Mouse (Mus musculus) ovary, postnatal 14 days (tissue): ENCODE measurements around the gene Pus10.
"Not testable (repeated sequence)": the region's sequence is repeated elsewhere in the genome, so short reads cannot be mapped to it uniquely, and the experiment has no call there.

ENCODE experiments used
- DNase-seq: peaks from one replicate; pipeline ENCODE4 v3.0.0; 2022; ENCODE audit warnings: low spot score

The Pus10 gene

GRCm38 (mm10) chr11:23762635-23763034 lies 97.2 kb downstream of the Pus10 start:
- no peak for DNase-seq

DNA sequence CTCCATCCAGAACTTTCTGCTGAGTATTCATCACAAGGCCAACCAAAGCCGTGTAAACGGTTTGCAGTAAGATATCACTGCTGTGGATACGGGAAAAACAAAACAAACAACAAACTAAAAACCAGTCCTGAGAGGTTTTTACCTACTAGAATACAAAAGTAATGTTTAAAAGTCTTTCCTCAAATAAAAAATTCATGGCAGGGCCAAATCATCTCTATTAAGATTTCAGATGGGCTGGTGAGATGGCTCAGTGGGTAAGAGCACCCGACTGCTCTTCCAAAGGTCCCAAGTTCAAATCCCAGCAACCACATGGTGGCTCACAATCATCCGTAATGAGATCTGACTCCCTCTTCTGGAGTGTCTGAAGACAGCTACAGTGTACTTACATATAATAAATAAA lies 101.9 kb downstream of the Pus10 start:
- DNase-seq: not testable (repeated sequence)

- no peak for DNase-seq
Measured at GRCm38 (mm10) chr11:23767928-23768327, 102.5 kb downstream of the Pus10 start.

- no peak for DNase-seq
Measured at GRCm38 (mm10) chr11:23769033-23769432, 103.6 kb downstream of the Pus10 start.

GRCm38 (mm10) chr11:23769686-23770509 lies 104.4 kb downstream of the Pus10 start:
- DNase-seq: no peak

- no peak for DNase-seq
Measured at GRCm38 (mm10) chr11:23770510-23770759, 105.0 kb downstream of the Pus10 start.

DNA sequence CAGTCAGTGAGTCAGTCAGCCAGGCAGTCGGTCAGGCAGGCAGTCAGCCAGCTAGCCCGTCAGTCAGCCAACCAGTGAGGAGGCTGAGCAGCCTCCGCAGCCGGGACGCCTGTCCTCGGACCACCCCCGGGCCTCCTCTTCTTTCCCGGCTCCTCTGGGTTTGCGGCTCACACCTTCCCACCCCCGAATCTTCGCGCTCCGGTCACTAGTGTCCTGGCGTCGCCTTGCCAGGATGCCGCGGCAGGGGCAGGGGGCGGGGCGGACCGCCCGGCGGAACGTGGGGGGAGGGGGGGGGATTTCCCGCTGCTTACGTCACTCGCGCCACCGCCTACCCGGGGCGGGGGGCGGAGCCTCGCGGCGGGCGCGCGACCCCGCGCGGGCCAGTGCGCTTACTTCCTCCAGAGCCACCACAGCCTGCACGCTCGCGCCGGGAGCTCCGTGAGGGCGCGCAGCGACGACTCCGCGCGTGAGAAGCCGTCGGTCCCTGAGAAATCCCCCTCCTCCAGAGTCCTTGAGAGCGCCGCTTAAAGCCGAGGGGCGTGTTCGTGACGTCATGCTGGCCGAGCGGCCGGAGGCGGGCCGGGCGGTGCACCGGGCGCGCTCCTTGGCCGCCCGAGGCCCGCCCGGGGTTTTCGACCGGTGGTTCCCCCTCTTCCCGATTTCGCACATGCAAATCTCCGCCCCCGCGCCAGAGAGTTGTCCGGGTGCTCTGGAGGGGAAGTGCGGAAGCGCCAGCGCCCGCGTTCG lies 105.5 kb downstream of the Pus10 start, which contains the start of gene Rel:
Gene Rel (minus strand): TSS at position 211 of the 747 bp plus-strand sequence.
- peak; percentile 85 for DNase-seq

DNA sequence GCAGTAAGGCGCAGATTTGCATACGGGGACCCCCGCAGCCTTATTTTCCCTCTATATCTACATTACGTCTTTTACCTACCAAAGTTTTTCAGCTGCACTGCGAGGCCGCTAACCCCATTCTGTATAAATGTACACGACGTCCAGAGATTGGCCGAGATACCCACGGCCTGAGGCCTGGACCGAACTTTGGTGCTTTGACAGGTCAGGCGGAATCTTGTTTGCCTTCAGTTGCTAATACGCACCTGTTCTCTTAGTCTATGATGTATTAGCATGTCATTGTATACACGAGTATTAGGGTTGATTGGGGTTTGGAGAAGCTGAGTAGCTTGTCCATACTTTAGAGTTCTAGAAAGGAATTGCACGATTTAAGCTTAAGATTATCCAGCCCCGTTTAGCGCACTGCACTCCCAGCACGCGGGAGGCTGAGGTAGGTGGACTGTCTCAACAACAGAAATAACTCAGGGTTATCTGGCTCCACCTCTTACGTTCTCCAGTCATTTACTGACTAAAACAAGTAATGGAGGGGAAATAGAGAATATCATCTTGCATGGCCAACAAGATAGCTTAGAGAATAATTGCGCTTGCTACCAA lies 106.1 kb downstream of the Pus10 start:
- DNase-seq: no peak

GRCm38 (mm10) chr11:23772471-23772870 lies 107.0 kb downstream of the Pus10 start:
- DNase-seq: no peak

- no peak for DNase-seq
Measured at GRCm38 (mm10) chr11:23778787-23779201, 113.3 kb downstream of the Pus10 start.

DNA sequence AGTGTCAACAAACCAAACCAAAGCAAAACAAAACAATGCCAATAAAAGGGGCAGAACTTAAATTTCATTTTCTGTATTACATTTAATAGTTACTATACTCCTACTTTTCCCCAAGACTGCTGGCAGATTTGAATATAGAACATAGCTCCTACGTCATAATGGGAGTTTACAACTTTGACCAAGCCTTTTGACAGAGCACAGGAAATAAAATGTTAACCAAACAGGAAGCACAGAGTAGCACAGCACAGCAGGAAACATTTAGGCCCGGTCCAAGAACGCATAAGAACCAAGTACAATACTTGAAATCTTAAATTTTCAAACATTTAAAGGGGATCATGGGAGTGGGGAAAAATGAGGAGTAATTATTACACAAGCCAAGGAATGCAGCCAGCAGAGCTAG lies 116.6 kb downstream of the Pus10 start:
- no peak for DNase-seq
